Mouse (Mus musculus): Measurements from ENCODE around the gene Tmcc3. TPM values are rescaled to one million over a fixed set of nuclear protein-coding genes. Genes with fewer than 3 reads are reported as not detected.

Tmcc3 gene
- total RNA-seq, 2 experiments from 2014 or later: 31.7 to 31.8 TPM

GRCm38 (mm10) chr10:94543956-94544355 lies 232.2 kb downstream of the Tmcc3 start:
- peak; percentile 39 to 41 for DNase-seq (ENCODE audit: low spot score in 2 of 2)

GRCm38 (mm10) chr10:94544803-94545202 lies 233.1 kb downstream of the Tmcc3 start:
- DNase-seq (ENCODE audit: low spot score in 2 of 2): no peak

DNA sequence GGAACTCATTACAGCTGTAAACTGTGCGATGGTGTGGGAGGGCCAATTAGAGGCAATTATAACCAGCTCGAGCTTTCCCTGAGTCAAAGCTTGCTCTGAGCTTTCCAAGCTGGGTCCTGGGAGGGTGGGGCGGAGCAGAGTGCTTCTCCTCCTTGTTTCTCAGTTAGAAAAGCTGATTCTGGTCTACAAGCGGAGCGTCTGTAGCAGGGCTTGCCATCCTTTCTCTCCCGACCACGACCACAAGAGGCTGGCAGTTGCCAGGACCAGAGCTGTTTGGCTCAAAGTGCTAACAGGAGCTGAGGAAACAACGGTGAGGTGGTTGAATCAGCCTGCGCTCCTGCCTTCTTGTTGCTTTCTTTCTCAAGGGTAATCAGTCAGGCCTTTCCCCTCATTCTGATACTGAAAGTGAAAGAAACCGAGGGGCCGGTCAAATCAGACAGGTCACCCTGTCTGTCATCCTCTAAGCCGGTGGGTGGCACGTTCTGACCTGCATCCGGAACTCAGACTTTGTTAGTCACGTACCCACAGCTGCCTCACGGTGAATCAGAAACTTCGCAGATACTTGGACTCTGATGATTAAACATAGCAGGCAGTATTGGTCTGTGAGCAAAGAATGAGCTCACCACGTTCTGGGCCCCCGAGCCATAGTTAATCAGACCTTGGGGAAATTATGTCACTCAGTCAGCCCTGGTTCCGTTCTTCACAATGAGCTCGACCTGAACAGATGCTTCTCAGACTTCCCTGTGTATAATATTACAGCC lies 233.7 kb downstream of the Tmcc3 start:
- DNase-seq (ENCODE audit: low spot score in 2 of 2): peak; percentile 39 to 47

- no peak for DNase-seq (ENCODE audit: low spot score in 2 of 2)
These were observed 234.9 kb downstream of the Tmcc3 start for GRCm38 (mm10) chr10:94546617-94547016.

- DNase-seq (ENCODE audit: low spot score in 2 of 2): no peak
These were observed 237.9 kb downstream of the Tmcc3 start for GRCm38 (mm10) chr10:94549511-94550232.

GRCm38 (mm10) chr10:94550649-94551048 lies 238.9 kb downstream of the Tmcc3 start:
- no peak for DNase-seq (ENCODE audit: low spot score in 2 of 2)

DNA sequence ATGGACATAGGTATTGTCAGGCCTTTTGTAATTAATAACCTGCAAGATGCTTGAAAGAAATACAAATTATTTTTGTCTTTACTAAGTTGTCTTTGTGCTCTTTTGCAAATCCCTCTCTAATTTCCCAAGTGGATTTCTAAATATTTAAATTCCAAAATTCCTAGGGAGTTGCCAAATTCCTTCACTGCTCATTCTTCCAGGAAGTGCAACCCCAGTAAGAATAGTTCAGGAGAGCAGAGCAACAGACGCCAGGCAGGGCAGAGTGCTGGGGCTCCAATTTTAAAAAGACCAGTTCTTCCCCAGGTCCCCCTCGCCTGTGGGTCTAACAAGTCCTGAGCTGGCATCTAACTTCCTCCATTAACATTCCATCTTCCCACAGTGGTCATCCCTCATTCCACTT lies 239.3 kb downstream of the Tmcc3 start:
- no peak for DNase-seq (ENCODE audit: low spot score in 2 of 2)

DNA sequence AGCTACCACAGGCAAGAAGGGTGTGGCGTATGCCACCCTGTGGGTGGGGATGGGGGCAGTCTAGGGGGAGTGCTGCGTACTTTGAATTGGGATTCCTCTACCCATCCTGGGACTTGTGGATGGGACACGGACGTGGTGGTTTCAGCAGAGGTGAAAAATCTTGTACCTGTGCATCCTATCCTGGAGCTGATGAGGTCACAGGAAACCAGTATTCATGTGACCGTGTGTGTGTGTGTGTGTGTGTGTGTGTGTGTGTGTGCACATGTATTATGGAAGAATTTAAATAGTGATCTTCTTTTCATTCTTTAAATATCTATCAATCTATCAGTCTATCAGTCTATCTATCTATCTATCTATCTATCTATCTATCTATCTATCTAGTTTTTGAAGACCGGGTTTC lies 239.8 kb downstream of the Tmcc3 start:
- DNase-seq (ENCODE audit: low spot score in 2 of 2): no peak

DNA sequence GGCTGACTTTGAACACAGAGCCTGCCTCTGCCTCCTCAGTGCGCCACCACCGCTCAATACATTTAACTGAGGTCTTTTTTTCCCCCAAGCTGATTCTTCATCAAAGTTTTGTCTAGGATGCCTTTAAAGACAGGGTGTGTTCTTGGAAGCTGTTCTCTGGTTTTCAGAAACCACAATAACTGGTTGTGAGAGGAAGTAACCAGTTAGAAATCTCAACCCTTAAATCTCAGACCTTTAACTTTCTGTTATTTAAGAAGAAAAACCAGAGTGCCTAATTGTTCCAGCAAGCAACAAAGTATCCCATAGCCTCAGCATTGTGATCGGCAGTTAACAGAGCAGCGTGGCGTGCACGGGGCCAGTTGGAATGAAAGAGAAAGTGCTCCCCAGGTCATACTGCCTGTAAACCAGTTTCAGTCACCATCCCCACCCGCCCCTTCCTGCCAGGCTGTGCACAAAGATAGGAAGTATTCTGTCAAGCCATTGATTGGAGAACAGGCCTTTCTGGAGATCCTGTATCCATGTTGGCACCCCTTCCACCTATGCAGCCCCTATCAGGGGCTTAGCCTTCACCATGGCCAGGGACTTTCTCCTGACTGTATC lies 240.3 kb downstream of the Tmcc3 start:
- no peak for DNase-seq (ENCODE audit: low spot score in 2 of 2)

- DNase-seq (ENCODE audit: low spot score in 2 of 2): no peak
These were observed 243.6 kb downstream of the Tmcc3 start for GRCm38 (mm10) chr10:94555394-94555793.

DNA sequence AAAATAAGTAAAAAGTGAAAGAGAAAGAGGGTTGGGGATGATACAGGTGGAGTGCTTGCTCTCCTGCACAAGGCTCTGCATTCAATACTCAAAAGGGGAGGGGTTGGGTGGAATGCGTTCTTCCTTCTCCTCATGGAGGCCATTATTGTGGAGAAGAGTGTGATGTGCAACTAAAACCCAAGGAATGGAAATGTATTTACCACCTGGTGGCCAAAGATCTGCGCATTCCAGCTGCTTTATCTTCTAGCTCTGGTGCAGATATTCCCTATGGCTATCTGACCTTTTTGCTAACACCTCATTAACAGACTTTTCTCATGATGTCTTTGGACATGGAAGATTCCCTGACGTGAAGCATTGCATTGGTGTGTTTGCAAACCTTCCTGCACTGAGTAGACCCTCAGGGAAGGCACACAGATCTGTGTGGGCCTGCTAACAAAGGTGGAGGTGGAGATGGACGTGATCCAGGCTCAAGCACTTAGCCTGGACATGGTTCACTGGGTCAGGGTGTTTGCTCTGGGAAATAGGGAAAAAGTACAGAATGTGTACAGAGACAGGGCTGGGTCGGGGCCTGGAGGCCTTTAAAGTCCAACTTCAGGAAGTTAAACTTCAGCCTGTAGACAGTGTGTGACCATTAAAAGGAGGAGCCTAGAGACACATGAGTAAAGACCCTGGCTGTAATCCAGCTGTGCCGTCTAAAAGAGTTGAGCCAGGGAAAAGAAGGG lies 245.8 kb downstream of the Tmcc3 start:
- no peak for DNase-seq (ENCODE audit: low spot score in 2 of 2)

DNA sequence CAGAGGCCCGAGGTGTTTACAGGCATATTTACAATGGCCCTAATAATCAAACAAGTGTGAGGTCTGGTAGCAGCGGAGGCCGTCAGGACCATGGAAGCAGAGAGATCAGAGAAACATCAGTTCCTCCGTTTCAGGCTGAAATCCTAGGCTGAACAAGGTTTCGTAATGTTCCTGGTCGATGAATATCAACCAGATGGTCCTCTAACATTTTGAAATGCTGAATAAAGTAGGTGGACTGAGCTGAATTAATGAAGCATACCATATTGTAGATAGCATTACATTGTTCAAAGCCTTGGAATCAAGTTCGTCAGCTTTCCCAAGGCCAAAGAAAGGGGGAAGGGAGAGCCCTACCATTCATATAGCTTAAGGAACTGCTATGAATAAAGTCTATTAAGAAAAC lies 247.1 kb downstream of the Tmcc3 start:
- DNase-seq (ENCODE audit: low spot score in 2 of 2): no peak

DNA sequence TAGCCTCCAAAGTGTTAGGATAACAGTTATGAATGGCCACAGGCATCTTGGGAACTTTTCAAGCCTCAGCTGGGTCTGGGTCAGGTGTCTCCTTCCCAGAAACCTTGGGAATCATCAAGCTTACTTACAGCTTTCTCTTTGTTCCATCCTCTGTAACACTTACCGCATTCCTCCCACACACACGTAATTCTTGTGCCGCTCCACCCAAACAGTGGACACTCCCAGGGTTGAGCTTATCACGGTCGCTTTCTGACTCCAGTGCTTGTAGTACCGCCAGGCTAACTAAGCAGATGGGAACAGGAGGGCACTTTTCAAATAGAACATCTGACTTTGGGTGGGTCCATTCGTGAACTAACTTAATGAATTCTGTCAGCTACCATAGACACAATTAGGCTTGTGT lies 249.6 kb downstream of the Tmcc3 start:
- no peak for DNase-seq (ENCODE audit: low spot score in 2 of 2)

DNA sequence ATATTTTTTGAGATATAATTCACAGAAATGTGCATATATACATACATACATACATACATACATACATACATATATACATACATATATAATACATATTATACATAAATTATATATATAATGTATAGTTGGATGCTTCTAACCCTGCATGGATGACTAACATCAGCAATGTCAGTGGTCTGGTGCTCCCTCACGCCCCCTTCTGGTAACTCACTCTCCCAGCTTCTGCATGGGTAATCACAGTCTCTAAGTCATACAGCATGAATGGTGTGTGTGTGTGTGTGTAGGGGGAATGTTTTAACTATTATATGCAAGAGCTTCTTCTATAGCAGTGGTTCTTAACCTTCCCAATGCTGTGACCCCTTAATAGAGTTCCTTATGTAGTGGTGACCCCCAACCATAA lies 250.4 kb downstream of the Tmcc3 start:
- no peak for DNase-seq (ENCODE audit: low spot score in 2 of 2)

DNA sequence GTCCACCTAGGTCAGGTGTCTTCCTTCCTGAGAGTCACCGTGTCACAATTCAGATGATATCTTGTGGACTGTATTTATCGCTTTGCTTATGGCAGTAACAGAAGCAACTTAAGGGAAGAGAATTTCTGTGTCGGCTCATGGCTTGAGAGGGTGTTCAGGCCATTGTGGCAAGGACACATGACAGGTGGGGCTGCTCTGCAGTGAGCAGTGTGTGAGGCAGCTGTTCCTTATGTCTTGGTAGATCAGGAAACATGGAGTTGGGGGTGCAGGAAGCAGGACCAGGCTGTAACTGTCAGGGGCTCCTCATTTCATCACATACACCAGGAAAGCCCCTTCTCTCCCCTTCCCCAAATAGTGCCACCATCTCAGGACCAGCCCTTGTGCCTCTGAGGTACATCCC lies 251.2 kb downstream of the Tmcc3 start:
- DNase-seq (ENCODE audit: low spot score in 2 of 2): no peak

GRCm38 (mm10) chr10:94565410-94566221 lies 253.9 kb downstream of the Tmcc3 start:
- DNase-seq (ENCODE audit: low spot score in 2 of 2): no peak

- DNase-seq (ENCODE audit: low spot score in 2 of 2): no peak
These were observed 254.6 kb downstream of the Tmcc3 start for GRCm38 (mm10) chr10:94566222-94566868.

GRCm38 (mm10) chr10:94567251-94567650 lies 255.5 kb downstream of the Tmcc3 start:
- no peak for DNase-seq (ENCODE audit: low spot score in 2 of 2)

GRCm38 (mm10) chr10:94567915-94568314 lies 256.2 kb downstream of the Tmcc3 start:
- no peak for DNase-seq (ENCODE audit: low spot score in 2 of 2)

DNA sequence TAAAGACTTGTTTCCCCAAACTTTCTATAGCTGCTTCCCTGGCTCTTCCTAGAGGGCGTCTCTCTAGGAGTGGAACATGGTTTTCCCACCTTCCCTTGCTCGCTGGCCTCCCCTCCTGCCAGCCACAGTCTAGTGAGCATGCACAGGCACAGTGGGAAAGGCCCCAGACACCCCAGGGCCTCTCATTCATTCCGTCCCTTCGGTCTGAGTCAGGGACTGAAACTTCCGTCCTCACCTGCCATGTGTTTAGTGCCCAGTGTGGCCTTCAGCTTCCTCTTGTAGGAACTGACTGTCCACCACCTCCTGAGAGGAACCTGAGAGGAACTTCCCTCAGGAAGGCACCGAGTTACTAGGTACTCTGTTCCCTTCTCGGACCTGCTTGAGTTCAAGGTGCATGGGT lies 257.1 kb downstream of the Tmcc3 start:
- no peak for DNase-seq (ENCODE audit: low spot score in 2 of 2)

Data from layer of hippocampus, postnatal 10 days (tissue).